Mouse (Mus musculus) limb, embryonic 10.5 days (tissue): ENCODE measurements at regions not wholly inside any gene's neighbourhood (a gene's known extent, or its start where the extent isn't known, plus 50 kb on each side); places are given as distances from the start of the nearest gene placed in this dataset.
"Not testable (repeated sequence)": the region's sequence is repeated elsewhere in the genome, so short reads cannot be mapped to it uniquely, and the experiment has no call there.

Source experiments
- DNase-seq: peaks from one replicate; pipeline ENCODE4 v3.0.0-alpha.2; 2017; ENCODE audit warnings: low spot score
- H3K27ac ChIP-seq: fragments of 300-500 bp; sonication (generic); 2 replicates; pipeline ENCODE4 v1.5.1; 2016; ENCODE audit warnings: mild to moderate bottlenecking
- H3K27me3 ChIP-seq: fragments of 300-500 bp; sonication (generic); 2 replicates; pipeline ENCODE4 v1.6.1; 2016; ENCODE audit warnings: low read depth, mild to moderate bottlenecking; ENCODE audit not compliant: poor library complexity, severe bottlenecking
- H3K36me3 ChIP-seq: fragments of 300-500 bp; sonication (generic); 2 replicates; pipeline ENCODE4 v1.6.1; 2016; ENCODE audit warnings: mild to moderate bottlenecking, moderate library complexity
- H3K4me1 ChIP-seq: fragments of 300-500 bp; sonication (generic); 2 replicates; pipeline ENCODE4 v1.6.1; 2016
- H3K4me3 ChIP-seq: fragments of 300-500 bp; sonication (generic); 2 replicates; pipeline ENCODE4 v1.5.1; 2016; ENCODE audit warnings: mild to moderate bottlenecking, moderate library complexity
- H3K9me3 ChIP-seq: fragments of 300-500 bp; sonication (generic); replicated peaks from 2 replicates; pipeline ENCODE4 v1.6.1; 2016; ENCODE audit warnings: mild to moderate bottlenecking
- WGBS: fragments of 180-500 bp; shearing (Covaris S2); methylation state at CpG from one replicate; pipeline ENCODE4 v1.1.7; 2016; 5-methylcytosine and 5-hydroxymethylcytosine counted together

DNA sequence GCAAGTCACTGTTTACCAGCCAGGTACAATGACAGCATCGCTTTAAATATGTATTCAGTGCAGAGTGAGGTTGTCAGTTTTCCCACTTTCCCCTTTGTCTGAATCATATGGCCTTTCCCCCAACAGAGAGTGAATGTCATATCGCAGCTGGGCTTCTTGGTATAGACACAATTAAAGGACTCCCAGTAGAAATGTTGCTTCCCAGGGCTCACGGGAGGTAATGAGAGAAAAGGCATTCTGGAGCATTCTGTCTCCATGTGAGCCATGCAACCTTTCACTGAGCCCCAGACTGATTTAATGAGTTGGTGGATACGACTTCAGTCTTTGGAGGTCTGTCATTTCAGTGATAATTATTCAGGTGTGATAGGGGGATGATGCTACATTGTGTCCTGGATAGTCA lies 310.8 kb upstream of the Zfp960 start:
- no peaks in the 10 kb centered on the region for H3K36me3 ChIP-seq
- WGBS: 87% methylated on average over 4 of the region's 4 CpGs

DNA sequence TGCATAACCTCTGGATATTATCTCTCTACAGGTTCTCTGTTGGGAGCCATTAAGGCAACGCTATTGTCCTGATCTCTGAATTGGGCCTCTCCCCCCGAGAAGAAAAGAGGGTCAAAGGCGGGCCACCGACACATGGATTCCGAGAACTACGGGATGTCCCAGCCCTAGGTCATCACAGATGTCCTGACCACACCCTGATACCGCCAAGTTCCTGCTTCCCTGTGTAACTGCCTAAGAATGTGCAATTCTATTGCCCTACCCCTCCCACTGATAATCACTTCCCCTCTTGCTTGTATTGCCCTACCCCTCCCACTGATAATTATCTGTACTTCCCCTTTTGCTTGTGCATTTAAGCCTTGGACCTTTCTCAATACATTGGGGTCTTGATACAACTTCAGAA lies 293.3 kb upstream of the Zfp960 start:
- WGBS: 93% methylated on average over 7 of the region's 7 CpGs
- H3K36me3 ChIP-seq, H3K9me3 ChIP-seq, DNase-seq, H3K4me3 ChIP-seq, H3K27me3 ChIP-seq, H3K27ac ChIP-seq, H3K4me1 ChIP-seq: not testable (repeated sequence)

More for the DNA sequence above, 310.8 kb upstream of the Zfp960 start:
- H3K9me3 ChIP-seq: no peaks in the 10 kb centered on the region
- no peak overlapping the region for H3K4me3 ChIP-seq
- no peaks in the 10 kb centered on the region for H3K27me3 ChIP-seq
- H3K27ac ChIP-seq: no peak overlapping the region
- H3K4me1 ChIP-seq: no peaks in the 10 kb centered on the region
- no peak for DNase-seq

DNA sequence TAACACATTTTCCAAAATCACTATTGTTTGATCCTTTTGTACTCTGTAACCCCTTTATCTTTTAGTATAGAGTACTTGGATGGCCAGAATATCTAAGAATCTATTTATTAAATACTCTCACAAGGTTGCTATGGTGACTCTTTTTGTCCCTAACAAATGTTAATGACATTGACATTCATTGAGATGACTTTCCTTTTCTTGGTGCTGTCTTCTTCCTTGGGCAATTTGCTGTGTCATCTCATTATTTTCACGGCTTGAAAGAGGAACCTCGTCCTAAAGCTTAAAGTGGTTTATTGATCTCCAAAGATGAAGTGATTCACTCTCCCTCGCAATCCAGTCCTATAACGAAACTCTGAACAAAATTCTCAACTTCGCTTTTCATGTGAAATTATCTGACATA lies 265.6 kb upstream of the Zfp960 start:
- 92% methylated on average over 5 of the region's 5 CpGs for WGBS
- Histone ChIP-seq H3K9me3 (no peaks in the 10 kb centered on the region), H3K27ac (no peak overlapping the region), H3K27me3 (no peaks in the 10 kb centered on the region), H3K4me3 (no peak overlapping the region), H3K4me1 (no peaks in the 10 kb centered on the region), H3K36me3 (no peaks in the 10 kb centered on the region)
- DNase-seq: no peak

DNA sequence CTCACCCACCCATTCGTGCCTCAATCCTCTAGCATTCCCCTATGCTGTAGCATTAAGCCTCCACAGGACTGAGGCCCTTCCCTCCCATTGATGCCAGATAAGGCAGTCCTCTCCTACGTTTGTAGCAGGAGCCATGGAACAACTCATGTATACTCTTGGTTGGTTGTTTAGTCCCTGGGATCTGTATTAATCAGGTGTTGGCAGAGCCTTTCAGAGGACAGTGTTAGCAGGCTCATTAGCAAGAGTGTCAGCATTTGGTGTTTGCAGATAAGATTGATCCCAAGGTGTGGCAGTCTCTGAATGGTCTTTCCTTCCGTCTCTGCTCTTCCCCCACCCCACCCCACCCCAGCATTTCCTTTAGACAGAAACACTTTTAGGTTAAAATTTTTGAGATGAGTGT lies 258.9 kb upstream of the Zfp960 start:
- H3K27ac ChIP-seq: no peak overlapping the region
- H3K27me3 ChIP-seq: no peaks in the 10 kb centered on the region
- H3K4me1 ChIP-seq: no peaks in the 10 kb centered on the region
- H3K36me3 ChIP-seq: no peaks in the 10 kb centered on the region
- no peak for DNase-seq
- H3K4me3 ChIP-seq: no peak overlapping the region
- 40% methylated on average over 3 of the region's 3 CpGs for WGBS
- no peaks in the 10 kb centered on the region for H3K9me3 ChIP-seq

DNA sequence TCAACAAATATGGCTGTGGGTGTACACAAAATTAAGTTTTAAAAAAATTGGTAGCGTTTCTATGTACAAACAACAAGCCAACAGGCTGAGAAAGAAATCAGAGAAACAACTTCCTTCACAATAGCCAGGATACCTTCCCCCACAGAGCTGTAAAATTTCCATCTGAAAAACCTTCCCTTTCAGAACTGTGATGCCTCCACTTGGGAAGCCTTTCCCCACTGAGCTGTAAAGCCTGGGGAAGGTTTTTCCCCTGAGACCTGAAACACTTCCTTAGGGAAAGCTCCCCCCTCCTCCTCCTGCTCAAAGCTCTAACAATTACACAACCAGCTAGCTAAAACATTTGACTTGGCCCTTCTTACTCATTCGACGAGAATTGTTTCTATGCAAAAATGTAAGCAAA lies 245.5 kb upstream of the Zfp960 start:
- H3K9me3 ChIP-seq: no peaks in the 10 kb centered on the region
- WGBS: 35% methylated on average over 3 of the region's 3 CpGs
- no peak overlapping the region for H3K4me3 ChIP-seq
- H3K4me1 ChIP-seq: no peaks in the 10 kb centered on the region
- no peaks in the 10 kb centered on the region for H3K27me3 ChIP-seq
- DNase-seq: no peak
- no peaks in the 10 kb centered on the region for H3K36me3 ChIP-seq
- H3K27ac ChIP-seq: no peak overlapping the region

DNA sequence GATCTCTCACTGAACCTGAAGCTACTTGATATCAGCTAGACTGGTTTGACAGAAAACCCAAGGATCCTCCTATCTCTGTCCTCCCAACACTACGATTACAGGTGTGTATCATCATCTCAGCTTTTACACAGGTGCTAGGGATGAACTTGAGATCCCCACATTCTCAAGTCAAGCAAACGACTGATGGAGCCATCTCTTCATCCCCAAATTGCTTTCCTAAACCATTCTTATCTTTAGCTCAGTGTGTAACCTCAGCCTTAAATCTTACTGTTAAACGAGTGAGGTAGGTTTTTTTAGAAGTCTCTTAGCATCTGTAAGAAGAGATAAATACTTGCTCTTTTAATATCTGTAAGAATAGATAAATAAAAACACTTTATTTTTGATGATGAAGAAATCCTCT lies 242.2 kb upstream of the Zfp960 start:
- 84% methylated on average over 3 of the region's 3 CpGs for WGBS
- Histone ChIP-seq H3K27me3 (no peaks in the 10 kb centered on the region), H3K36me3 (no peaks in the 10 kb centered on the region), H3K4me3 (no peak overlapping the region), H3K9me3 (no peaks in the 10 kb centered on the region), H3K27ac (no peak overlapping the region), H3K4me1 (no peaks in the 10 kb centered on the region)
- no peak for DNase-seq

DNA sequence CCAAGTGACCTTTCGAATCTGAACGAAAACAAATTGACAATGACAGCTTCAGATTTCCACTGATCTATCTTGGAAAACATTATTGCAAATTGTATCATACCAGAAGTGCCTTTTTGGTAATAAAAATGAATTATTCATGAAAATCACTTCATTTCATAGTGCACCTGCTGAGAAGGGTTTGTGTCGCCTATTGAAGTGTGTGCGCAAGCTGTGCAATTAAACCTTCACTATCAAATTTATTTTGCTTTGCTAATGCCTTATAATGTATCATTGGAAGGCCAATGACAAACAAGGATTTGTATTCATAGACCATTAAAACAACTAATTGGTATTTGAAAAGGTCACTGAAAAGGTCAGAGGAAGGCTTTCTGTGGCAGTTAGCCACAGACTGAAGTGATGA lies 224.8 kb upstream of the Zfp960 start:
- WGBS: 94% methylated on average over 4 of the region's 4 CpGs
- Histone ChIP-seq H3K9me3 (no peaks in the 10 kb centered on the region), H3K27me3 (no peaks in the 10 kb centered on the region), H3K27ac (no peak overlapping the region), H3K4me3 (no peak overlapping the region), H3K4me1 (no peaks in the 10 kb centered on the region), H3K36me3 (no peaks in the 10 kb centered on the region)
- DNase-seq: no peak

DNA sequence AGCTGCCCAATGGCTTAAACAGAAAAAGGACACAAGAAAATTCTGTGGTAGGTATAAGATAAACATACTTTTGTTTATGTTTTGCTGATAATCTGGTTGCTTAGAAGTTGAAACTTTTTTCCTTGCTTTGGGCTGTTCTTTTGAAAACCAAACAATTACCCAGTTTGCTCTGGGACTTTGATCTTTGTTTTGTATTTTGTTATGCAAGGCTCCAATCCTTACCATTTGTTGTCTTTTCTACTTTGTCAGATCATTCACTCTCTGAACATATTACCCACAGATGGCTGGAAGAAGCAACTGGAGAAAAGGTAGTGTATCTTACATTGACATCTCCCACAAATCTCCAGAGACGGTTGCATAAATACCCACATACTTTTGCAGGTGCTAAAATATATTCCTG lies 203.1 kb upstream of the Zfp960 start:
- Histone ChIP-seq H3K27ac (no peak overlapping the region), H3K4me1 (no peaks in the 10 kb centered on the region), H3K27me3 (no peaks in the 10 kb centered on the region), H3K36me3 (no peaks in the 10 kb centered on the region), H3K4me3 (no peak overlapping the region), H3K9me3 (no peaks in the 10 kb centered on the region)
- WGBS: 71% methylated on average over 1 of the region's 1 CpGs
- DNase-seq: no peak

DNA sequence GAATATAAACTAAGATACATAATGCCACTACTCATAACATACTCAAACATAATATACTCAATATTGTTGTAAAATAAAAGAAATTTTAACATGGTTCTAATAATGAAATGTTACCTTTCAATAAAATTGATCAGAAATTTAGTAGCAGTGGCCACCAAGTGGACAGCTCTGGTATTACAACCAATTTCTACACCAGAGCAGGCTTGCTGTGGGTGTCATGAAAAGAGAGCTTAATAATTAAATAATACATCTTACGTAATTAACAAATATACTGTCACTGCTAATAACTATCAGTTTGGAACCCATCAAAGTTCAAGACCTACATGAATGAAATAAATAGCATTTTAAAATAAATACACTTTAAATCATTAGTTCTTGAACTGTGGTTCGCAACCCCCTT lies 163.1 kb upstream of the Zfp960 start:
- DNase-seq: no peak
- Histone ChIP-seq H3K27me3 (no peaks in the 10 kb centered on the region), H3K36me3 (no peaks in the 10 kb centered on the region), H3K27ac (no peak overlapping the region), H3K9me3 (no peaks in the 10 kb centered on the region), H3K4me1 (no peaks in the 10 kb centered on the region), H3K4me3 (no peak overlapping the region)
- WGBS: 66% methylated on average over 2 of the region's 2 CpGs

DNA sequence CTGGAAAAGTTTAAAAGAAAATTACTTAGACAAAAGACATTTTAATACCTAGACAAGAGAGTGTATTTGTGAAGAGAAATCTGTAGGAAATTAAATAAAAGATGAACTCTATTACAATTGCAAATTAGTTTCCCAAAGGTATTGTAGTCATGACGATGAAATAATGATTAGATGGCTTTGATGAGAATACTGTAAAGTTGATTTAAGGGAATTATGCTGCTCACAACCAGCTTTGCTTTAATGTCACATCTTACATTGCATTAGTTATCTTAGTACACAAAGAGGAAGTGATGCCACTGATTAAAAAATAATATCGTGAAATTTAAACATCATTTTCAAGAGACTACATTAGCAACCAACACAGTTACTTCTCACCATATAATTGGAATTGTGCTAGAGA lies 145.7 kb upstream of the Zfp960 start:
- WGBS: 98% methylated on average over 2 of the region's 2 CpGs
- Histone ChIP-seq H3K9me3 (no peaks in the 10 kb centered on the region), H3K4me3 (no peak overlapping the region), H3K4me1 (no peaks in the 10 kb centered on the region), H3K27ac (no peak overlapping the region), H3K36me3 (no peaks in the 10 kb centered on the region), H3K27me3 (no peaks in the 10 kb centered on the region)
- no peak for DNase-seq

DNA sequence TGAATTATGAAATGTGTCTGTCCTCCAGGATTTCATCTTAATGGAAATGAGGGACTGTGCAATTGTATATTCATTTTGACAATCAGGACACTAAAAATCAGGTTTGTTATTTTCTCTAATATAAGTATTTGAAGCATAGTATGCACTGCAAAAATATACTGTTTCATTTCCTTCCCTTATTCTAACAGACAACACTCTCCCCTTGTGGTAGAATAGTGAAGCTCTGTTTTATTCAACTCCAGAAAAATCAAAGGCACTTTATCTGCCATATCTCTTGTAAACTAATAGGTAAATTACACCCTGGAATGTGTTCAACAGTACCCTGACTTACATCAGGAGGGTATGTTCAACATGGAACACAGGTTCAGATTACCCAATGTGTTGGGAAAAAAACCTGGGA lies 137.7 kb upstream of the Zfp960 start:
- Histone ChIP-seq H3K27ac (no peak overlapping the region), H3K4me1 (no peaks in the 10 kb centered on the region), H3K27me3 (no peaks in the 10 kb centered on the region), H3K36me3 (no peaks in the 10 kb centered on the region), H3K9me3 (no peaks in the 10 kb centered on the region), H3K4me3 (no peak overlapping the region)
- no peak for DNase-seq

DNA sequence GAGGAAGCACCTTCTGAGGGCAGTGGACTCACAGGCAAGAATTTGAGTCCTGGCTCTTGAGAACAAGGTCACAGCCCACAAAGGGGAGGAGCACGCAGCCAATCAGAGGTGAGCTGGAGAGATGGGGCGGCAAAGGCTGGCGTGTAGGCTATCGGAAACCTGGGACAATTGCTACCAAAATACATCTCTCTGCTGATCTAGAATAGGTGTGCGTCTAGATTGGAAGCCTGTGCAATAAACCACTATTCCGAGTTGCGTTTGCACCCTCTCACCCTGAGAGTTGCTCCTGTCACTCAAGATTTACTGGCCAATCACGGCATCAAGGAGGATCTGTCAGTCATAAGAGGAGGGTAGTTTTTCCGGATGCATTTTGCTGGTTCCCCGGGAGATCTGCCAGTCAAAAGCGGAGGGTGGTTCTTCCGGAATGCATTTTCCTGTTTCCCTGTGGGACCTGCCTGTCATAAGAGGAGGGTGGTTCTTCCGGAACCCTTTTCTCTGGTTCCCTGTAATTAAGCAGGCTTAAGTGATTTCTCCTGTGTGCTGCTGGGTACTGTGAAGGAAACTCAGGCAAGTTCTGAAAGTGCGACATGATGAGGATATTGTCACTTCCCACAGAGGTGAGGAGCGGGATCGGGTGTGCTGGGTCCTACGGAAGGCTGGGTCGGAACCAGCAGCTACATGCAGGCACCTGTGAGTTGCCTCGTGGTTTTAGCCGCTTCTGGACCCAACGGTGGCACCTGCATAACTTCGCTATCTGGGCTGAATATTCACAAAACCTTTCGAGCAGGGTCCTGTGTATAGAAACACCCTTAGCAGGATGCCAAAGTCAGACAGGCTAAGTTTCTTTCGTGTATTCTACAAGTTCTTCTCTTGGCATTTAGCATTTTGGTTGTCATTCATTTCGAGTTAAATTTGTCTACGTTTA lies 112.6 kb upstream of the Zfp960 start:
- peak overlapping the region; percentile 57; the same call in 1 of the 2 replicates for H3K27ac ChIP-seq
- peak; percentile 79 for DNase-seq

DNA sequence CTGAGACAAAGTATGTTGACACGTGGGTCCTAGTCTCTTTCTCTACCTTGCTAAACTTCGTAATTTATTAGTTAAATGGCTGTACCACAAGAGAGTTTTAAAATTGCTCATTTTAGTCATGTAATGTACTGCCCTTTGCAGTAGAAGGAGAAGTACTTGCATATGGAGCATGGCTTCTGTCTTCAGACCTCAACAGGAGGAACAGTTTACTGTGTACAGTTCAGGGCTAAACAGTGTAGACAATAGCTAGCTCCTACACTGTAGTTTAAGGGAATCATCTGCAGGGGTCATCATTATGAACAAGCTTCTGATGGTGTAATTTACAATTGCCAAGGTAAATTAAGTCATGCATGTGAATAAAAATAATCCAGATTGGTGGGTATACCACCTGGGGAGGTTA lies 111.8 kb upstream of the Zfp960 start:
- H3K9me3 ChIP-seq, DNase-seq: not testable (repeated sequence)

More for the DNA sequence above, 112.6 kb upstream of the Zfp960 start:
- WGBS: 4% methylated on average over 22 of the region's 26 CpGs
- peak overlapping the region; percentile 51 for H3K4me3 ChIP-seq
- H3K27me3 ChIP-seq, H3K4me1 ChIP-seq, H3K9me3 ChIP-seq, H3K36me3 ChIP-seq: not testable (repeated sequence)

DNA sequence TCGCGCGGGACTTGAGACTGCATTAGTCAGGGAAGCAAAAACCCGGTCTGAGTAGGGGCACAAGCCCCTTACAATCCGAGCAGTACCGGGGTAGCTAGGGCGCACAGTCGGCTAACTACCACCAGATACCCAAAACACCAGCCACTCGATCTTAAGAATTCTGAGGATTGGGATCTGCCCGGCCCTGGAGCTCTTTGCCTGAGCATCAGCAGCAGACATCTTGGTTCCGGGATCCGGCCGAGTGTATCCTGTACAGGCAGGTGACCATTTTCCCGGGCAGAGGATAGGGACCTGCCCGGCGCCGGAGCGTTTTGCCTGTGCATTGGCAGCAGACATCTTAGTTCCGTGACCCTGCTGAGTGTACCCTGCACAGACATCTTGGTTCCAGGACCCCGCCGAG lies 66.7 kb upstream of the Zfp960 start:
- H3K27ac ChIP-seq: not testable (repeated sequence)
- WGBS: 83% methylated on average over 21 of the region's 21 CpGs

More for the DNA sequence above, 111.8 kb upstream of the Zfp960 start:
- not testable (repeated sequence) for H3K4me1 ChIP-seq, H3K27me3 ChIP-seq, H3K36me3 ChIP-seq, H3K27ac ChIP-seq
- WGBS: 41% methylated on average over 2 of the region's 2 CpGs
- peak overlapping the region; percentile 51 for H3K4me3 ChIP-seq

More for the DNA sequence above, 66.7 kb upstream of the Zfp960 start:
- H3K9me3 ChIP-seq, H3K36me3 ChIP-seq, DNase-seq, H3K27me3 ChIP-seq, H3K4me3 ChIP-seq, H3K4me1 ChIP-seq: not testable (repeated sequence)
